Mouse (Mus musculus): ENCODE data around the gene Slc25a26. TPM values are rescaled to one million over a fixed set of nuclear protein-coding genes. Genes with fewer than 3 reads are reported as not detected.
A peak's percentile ranks its signal among the peaks of the same experiment; 100 is the strongest.
"Not testable (repeated sequence)": the region's sequence is repeated elsewhere in the genome, so short reads cannot be mapped to it uniquely, and the experiment has no call there.

The Slc25a26 gene
- polyA plus RNA-seq, 1 experiment from 2014 or later, result 8.6 TPM

DNA sequence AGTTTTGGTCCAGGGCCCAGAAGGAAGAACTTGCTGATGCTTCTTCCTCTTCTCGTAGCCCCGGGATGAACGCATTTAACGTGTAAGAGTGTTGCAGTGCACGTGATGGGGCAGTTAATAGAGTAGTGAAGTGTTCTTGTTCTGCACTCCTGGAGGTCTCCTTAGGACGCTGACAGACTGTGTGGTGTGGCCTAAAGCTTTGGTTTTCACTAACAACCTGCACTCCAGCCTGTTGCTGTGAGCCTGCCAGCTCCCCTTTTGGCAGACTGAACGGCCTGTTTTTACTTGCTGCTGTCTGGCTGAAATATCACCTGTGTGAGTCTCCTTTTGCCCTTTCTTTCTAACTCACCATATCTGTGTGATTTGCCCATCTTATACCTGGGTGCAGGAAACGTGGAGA, 36.3 kb downstream of the Slc25a26 start:
- no peak overlapping the region for H3K4me3 ChIP-seq
- H3K4me1 ChIP-seq, result peaks cover 10% of the 10 kb centered on the region
- H3K27ac ChIP-seq (replicated peaks), result no peak overlapping the region
- WGBS, result 81% methylated on average over 8 of the region's 8 CpGs
- H3K27me3 ChIP-seq (replicated peaks; ENCODE audit: low read depth, poor library complexity, severe bottlenecking), result no peaks in the 10 kb centered on the region
- H3K36me3 ChIP-seq (replicated peaks), result no peaks in the 10 kb centered on the region
- H3K9me3 ChIP-seq, result no peaks in the 10 kb centered on the region
- no peak for DNase-seq (ENCODE audit: low spot score)

DNA sequence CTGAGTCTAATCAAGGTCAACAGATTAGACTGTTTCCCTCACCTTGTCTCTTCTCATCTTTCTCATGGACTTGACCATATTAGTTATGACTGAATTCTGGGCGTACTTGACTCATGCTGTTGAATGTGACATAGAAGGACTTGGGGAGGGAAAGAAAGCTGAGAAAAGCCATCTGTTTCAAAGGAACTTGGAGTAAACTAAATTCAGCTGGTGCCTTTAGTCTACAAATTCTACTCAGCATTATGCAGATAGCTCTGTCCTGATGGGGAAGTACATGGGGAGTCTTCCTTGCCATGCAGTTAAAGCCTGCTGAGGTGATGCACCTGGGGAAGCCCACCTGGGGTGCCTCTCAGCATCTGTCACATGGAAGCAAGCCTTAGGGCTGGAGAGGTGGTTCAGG, 37.5 kb downstream of the Slc25a26 start:
- no peaks in the 10 kb centered on the region for H3K9me3 ChIP-seq
- H3K27ac ChIP-seq (replicated peaks), result no peak overlapping the region
- H3K4me1 ChIP-seq, result peaks cover 10% of the 10 kb centered on the region
- no peaks in the 10 kb centered on the region for H3K36me3 ChIP-seq (replicated peaks)
- WGBS, result 86% methylated on average over 1 of the region's 1 CpGs
- H3K4me3 ChIP-seq, result no peak overlapping the region
- DNase-seq (ENCODE audit: low spot score), result no peak
- H3K27me3 ChIP-seq (replicated peaks; ENCODE audit: low read depth, poor library complexity, severe bottlenecking), result no peaks in the 10 kb centered on the region

DNA sequence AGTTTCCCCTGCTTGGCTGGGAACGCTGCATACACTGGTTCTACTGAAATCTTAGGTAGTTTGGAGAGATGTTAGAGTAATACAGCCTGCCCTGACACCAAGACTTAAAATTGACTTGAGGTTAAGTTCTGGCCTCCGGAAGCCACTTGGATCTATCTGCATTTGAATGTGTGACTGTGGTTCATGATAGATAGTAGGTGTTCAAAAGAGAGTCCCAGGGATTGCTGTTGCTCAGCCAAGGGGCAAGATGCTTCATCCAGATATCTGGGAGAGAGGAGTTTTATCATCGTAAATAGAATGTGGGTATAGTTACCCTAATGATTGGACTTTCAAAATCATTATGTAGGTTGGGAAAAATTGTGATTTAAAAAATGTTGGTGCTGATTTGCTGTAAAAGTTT, 40.0 kb downstream of the Slc25a26 start:
- WGBS, result 76% methylated on average over 3 of the region's 3 CpGs
- Histone ChIP-seq H3K36me3 (replicated peaks) (no peaks in the 10 kb centered on the region), H3K9me3 (no peaks in the 10 kb centered on the region), H3K4me3 (no peak overlapping the region), H3K4me1 (peaks cover 17% of the 10 kb centered on the region), H3K27ac (replicated peaks) (no peak overlapping the region), H3K27me3 (replicated peaks; ENCODE audit: low read depth, poor library complexity, severe bottlenecking) (no peaks in the 10 kb centered on the region)
- no peak for DNase-seq (ENCODE audit: low spot score)

DNA sequence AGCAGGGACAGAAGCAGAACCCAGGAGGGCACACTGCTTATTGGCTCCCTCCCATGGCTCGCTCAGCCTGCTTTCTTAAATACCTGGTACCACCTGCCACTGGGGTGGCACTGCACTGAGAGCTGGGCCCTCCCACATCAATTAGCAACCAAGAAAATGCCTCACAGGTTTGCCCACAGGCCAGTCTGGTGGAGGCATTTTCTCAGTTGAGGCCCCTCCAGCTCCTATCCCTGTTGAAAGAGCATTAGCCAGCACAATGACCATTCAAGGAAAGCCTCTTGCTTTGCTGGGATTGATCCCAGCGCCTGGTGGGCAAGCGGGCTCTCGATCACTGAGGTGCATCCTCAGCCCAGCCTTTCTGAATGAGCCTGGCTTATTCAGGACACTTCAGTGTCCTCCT, 40.5 kb downstream of the Slc25a26 start:
- no peak overlapping the region for H3K4me3 ChIP-seq
- 0 out of 2 replicates have a peak overlapping the region, but pooled peaks have one; percentile 11 for H3K27ac ChIP-seq (replicated peaks)
- no peaks in the 10 kb centered on the region for H3K36me3 ChIP-seq (replicated peaks)
- no peaks in the 10 kb centered on the region for H3K9me3 ChIP-seq
- H3K27me3 ChIP-seq (replicated peaks; ENCODE audit: low read depth, poor library complexity, severe bottlenecking), result no peaks in the 10 kb centered on the region
- 49% methylated on average over 4 of the region's 4 CpGs for WGBS
- DNase-seq (ENCODE audit: low spot score), result no peak
- peaks cover 17% of the 10 kb centered on the region for H3K4me1 ChIP-seq

DNA sequence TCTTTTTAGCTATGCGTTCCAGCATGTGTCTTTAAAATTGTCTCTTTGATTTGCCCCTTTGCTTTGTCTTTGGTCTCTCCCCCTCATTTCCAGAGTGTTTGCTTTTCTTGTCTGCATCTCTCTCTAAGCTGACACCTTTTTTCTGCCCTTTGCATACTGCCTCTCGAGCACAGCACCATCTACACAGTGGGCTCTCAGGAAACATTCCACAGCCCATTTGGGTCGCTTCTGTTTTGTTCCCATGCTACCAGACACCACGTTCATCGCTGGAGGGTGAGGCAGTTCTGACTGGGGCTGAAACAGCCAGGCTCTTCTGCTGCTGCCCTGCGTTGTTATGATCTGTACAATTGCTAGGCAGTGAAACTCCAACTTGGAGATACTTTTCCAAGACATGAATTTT, 41.0 kb downstream of the Slc25a26 start:
- peaks cover 17% of the 10 kb centered on the region for H3K4me1 ChIP-seq
- WGBS, result 46% methylated on average over 6 of the region's 6 CpGs
- no peaks in the 10 kb centered on the region for H3K27me3 ChIP-seq (replicated peaks; ENCODE audit: low read depth, poor library complexity, severe bottlenecking)
- no peaks in the 10 kb centered on the region for H3K9me3 ChIP-seq
- H3K27ac ChIP-seq (replicated peaks), result no peak overlapping the region
- H3K4me3 ChIP-seq, result no peak overlapping the region
- no peak for DNase-seq (ENCODE audit: low spot score)
- H3K36me3 ChIP-seq (replicated peaks), result no peaks in the 10 kb centered on the region

DNA sequence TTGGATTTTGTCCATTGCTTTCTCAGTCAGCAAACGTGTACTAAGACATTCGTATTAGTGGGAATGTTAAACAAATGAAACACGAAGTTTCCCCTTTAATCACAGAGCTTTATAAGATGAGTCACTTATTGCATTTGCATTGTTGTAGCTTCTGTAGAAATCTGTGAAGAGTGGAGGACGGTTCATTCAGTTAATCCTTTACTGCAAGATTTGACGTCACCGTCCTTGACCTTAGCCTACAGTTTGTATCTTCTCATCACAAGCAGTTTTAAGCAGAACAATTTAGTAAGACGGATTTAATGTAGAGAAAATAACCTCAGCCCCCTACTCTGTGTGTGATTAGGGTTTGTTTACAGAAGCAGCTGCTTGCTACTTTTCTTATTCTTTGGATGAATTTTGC, 41.7 kb downstream of the Slc25a26 start:
- H3K27ac ChIP-seq (replicated peaks), result no peak overlapping the region
- no peak overlapping the region for H3K4me3 ChIP-seq
- 78% methylated on average over 7 of the region's 7 CpGs for WGBS
- peaks cover 17% of the 10 kb centered on the region for H3K4me1 ChIP-seq
- no peaks in the 10 kb centered on the region for H3K9me3 ChIP-seq
- H3K27me3 ChIP-seq (replicated peaks; ENCODE audit: low read depth, poor library complexity, severe bottlenecking), result no peaks in the 10 kb centered on the region
- H3K36me3 ChIP-seq (replicated peaks), result no peaks in the 10 kb centered on the region
- DNase-seq (ENCODE audit: low spot score), result no peak

DNA sequence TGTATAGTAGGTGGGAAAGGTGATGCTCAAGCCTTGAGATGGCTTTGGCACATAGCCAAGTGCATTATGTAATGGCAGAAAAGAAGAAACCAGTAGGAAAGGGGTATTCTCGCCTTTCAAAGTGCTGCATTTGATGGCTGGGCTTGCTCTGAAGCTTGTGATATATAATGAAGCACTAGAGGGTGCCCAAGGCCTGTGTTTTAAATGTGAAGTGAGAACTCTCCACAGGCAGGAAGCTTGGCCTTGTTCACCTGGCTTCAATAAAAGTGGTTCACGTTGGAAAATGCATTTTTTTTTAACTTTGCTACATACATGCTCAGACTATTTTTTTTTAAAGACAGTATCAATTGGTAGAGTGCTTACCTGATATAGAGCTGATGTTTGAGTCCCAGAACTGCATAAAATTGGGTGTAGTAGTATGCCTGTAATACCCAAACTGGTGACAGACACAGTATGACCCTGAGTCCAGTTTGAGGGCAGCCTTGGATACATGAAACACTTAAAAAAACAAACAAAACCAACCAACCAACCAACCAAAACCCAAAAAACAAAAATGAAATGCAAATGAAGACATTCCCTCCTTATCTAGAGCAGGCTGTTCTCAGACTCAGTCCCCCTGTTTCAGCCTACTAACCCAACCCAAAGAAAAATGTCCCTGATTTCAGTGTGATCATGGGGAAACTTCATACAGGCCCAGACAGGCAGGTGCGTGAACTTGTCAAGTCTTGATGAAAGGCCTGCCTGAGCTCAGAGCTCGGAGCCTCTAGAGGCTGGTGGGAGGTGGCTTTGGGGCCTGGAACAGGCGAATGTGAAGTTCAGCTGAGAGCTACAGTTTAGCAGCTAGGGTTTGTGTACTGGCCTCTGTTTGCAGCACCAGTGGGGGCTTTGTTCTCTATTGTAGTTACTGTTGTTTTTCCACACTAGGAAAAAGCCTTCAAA, 44.0 kb downstream of the Slc25a26 start:
- peak overlapping the region; percentile 51; the same call in 1 of the 2 replicates for H3K27ac ChIP-seq (replicated peaks)
- H3K9me3 ChIP-seq, result no peaks in the 10 kb centered on the region
- WGBS, result 43% methylated on average over 5 of the region's 5 CpGs
- DNase-seq (ENCODE audit: low spot score), result peak; percentile 47
- peaks cover 17% of the 10 kb centered on the region for H3K4me1 ChIP-seq
- no peak overlapping the region for H3K4me3 ChIP-seq
- H3K27me3 ChIP-seq (replicated peaks; ENCODE audit: low read depth, poor library complexity, severe bottlenecking), result no peaks in the 10 kb centered on the region
- H3K36me3 ChIP-seq (replicated peaks), result no peaks in the 10 kb centered on the region

DNA sequence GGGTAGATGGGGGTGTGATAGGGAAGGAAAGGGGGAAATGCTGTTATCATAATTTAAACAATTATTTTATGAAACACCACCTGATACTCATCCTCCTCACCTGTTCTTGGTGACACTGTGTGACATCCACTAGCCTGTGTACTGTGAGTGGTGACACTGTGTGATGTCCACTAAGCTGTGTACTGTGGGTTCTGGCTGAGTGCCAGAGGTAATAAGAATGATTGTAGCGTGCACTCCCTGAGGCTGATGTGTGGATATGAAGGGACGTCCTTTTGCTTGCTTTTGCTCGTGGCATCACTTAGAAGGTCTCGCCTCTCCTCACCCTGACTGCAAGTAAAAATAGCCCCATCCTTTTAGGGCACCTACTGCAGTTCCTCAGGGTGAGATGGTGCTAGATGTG, 47.1 kb downstream of the Slc25a26 start:
- peaks cover 3% of the 10 kb centered on the region; the same call in 1 of the 2 replicates for H3K9me3 ChIP-seq
- peaks cover 2% of the 10 kb centered on the region; the same call in 1 of the 2 replicates for H3K36me3 ChIP-seq (replicated peaks)
- WGBS, result 78% methylated on average over 4 of the region's 4 CpGs
- H3K27me3 ChIP-seq (replicated peaks; ENCODE audit: low read depth, poor library complexity, severe bottlenecking), result no peaks in the 10 kb centered on the region
- H3K4me3 ChIP-seq, result no peak overlapping the region
- no peak for DNase-seq (ENCODE audit: low spot score)
- H3K4me1 ChIP-seq, result peaks cover 7% of the 10 kb centered on the region; the same call in 1 of the 2 replicates
- H3K27ac ChIP-seq (replicated peaks), result no peak overlapping the region

DNA sequence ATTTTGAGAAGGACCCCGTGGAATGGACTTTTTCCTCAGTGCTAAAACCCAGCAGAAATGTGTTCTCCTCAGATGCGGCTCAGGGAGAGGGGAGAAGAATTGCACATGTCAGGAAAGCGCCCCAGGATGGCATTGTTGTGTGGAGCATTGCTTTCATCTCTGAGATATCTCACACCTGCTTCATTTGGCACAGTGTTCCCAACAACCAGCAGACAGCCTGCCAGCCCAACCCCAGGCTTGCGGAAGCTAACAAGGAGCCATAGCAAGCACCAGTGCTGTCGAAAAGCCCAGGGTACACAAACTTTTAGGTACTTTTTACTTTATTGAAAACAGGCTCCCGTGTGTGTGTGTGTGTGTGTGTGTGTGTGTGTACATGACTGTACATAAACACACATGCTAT, 50.2 kb downstream of the Slc25a26 start:
- no peaks in the 10 kb centered on the region for H3K27me3 ChIP-seq (replicated peaks; ENCODE audit: low read depth, poor library complexity, severe bottlenecking)
- H3K4me1 ChIP-seq, result 0 out of 2 replicates have a peak, but pooled peaks cover 2% of the 10 kb centered on the region
- no peak for DNase-seq (ENCODE audit: low spot score)
- peaks cover 3% of the 10 kb centered on the region; the same call in 1 of the 2 replicates for H3K9me3 ChIP-seq
- 92% methylated on average over 6 of the region's 6 CpGs for WGBS
- H3K27ac ChIP-seq (replicated peaks), result no peak overlapping the region
- peaks cover 2% of the 10 kb centered on the region; the same call in 1 of the 2 replicates for H3K36me3 ChIP-seq (replicated peaks)
- no peak overlapping the region for H3K4me3 ChIP-seq

DNA sequence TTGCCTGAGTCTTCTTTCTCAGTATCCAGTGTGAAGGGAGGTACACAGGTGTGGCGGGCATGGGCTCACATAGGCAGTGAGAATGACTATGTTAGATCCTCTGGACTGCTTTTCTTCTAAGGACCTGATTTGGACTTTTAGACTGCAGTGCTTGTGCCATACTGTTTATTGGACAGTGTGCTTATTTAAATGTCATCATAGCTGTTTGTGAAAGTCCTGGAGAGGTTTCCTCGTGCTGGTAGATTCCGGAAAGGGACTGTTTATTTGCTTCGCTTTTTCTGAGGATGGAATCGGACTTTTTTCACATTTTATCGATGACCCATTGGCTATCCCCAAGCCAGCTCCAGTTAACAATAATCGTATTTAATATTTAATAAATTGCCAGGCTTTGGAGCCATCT, 50.7 kb downstream of the Slc25a26 start:
- H3K4me3 ChIP-seq, result no peak overlapping the region
- 91% methylated on average over 7 of the region's 7 CpGs for WGBS
- H3K27ac ChIP-seq (replicated peaks), result no peak overlapping the region
- 0 out of 2 replicates have a peak, but pooled peaks cover 2% of the 10 kb centered on the region for H3K4me1 ChIP-seq
- no peak for DNase-seq (ENCODE audit: low spot score)
- H3K36me3 ChIP-seq (replicated peaks), result peaks cover 2% of the 10 kb centered on the region; the same call in 1 of the 2 replicates
- peaks cover 3% of the 10 kb centered on the region; the same call in 1 of the 2 replicates for H3K9me3 ChIP-seq
- no peaks in the 10 kb centered on the region for H3K27me3 ChIP-seq (replicated peaks; ENCODE audit: low read depth, poor library complexity, severe bottlenecking)

DNA sequence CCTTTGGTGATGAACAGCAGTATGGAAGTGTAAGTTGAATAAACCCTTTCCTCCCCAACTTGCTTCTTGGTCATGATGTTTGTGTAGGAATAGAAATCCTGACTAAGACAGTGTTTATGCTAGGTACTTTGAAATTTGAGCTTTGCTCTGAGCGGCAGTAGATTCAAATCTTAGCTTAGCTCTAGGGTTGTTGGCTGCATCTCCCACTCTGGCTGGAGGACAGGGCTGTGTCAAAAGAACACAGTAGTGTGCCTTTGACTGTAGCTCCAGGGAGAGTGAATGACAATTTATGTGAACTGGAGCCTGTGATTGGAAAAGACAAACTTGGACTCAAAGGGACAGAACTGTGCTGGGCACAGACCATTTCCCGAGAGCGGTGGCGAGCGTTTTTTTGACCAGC, 53.0 kb downstream of the Slc25a26 start:
- Histone ChIP-seq H3K9me3 (peaks cover 3% of the 10 kb centered on the region; the same call in 1 of the 2 replicates), H3K27ac (replicated peaks) (no peak overlapping the region), H3K27me3 (replicated peaks; ENCODE audit: low read depth, poor library complexity, severe bottlenecking) (no peaks in the 10 kb centered on the region), H3K4me1 (0 out of 2 replicates have a peak, but pooled peaks cover 2% of the 10 kb centered on the region), H3K4me3 (no peak overlapping the region), H3K36me3 (replicated peaks) (peaks cover 2% of the 10 kb centered on the region; the same call in 1 of the 2 replicates)
- 91% methylated on average over 5 of the region's 5 CpGs for WGBS
- DNase-seq (ENCODE audit: low spot score), result no peak

DNA sequence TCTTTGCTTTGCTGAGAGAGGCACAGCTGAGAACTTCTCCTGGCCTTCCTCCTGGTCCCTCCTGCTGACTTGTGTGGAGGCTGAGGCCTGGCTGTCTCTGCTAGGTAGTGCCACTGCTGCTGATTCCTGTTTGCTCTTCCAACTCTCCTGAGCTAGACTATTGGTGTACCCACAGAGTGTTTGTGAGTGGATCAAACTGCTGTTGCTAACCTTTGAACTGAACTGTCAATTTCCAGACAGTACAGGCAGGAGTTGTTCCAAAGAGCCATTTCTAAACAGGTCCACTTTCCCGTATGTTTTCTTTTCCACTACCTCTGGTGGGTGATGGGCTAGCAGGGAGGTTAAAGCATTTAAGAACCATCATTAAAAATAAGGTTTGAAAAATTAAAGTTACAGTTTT, 58.5 kb downstream of the Slc25a26 start:
- H3K4me3 ChIP-seq; H3K27me3 ChIP-seq (replicated peaks; ENCODE audit: low read depth, poor library complexity, severe bottlenecking); H3K36me3 ChIP-seq (replicated peaks); H3K27ac ChIP-seq (replicated peaks); DNase-seq (ENCODE audit: low spot score); H3K4me1 ChIP-seq; H3K9me3 ChIP-seq: not testable (repeated sequence)
- 77% methylated on average over 1 of the region's 1 CpGs for whole genome bisulfite sequencing

DNA sequence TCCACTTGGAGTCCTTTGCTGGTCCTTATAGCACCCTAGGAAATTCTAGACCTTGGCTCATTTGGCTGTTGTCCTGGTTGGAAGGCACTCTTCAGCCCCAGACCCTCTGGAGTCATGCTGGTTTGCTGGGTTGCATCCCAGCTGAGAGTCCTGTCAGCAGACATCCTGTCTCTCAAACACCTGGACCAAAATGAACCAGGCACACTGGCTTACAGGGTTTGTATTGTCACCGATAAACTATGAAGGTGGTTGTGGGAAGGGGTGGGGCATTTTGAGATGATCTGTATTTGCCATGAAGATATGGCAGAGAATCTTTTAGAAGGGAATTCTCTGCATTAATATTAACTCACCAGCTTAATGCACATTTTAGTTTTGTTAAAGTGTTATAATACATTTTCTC, 60.8 kb downstream of the Slc25a26 start:
- Histone ChIP-seq H3K27ac (replicated peaks) (no peak overlapping the region), H3K27me3 (replicated peaks; ENCODE audit: low read depth, poor library complexity, severe bottlenecking) (no peaks in the 10 kb centered on the region), H3K36me3 (replicated peaks) (no peaks in the 10 kb centered on the region), H3K9me3 (no peaks in the 10 kb centered on the region), H3K4me1 (peaks cover 4% of the 10 kb centered on the region), H3K4me3 (no peak overlapping the region)
- 90% methylated on average over 1 of the region's 1 CpGs for WGBS
- no peak for DNase-seq (ENCODE audit: low spot score)

All from embryonic facial prominence, embryonic 10.5 days (tissue).